Mouse (Mus musculus): ENCODE data around the gene Dvl3.

Gene Dvl3

GRCm38 (mm10) chr16:20547423-20547822, 30.6 kb downstream of the Dvl3 start:
- peak; percentile 33 for DNase-seq (ENCODE audit: low read depth, low spot score)

- DNase-seq (ENCODE audit: low read depth, low spot score): peak; percentile 100
These were observed 31.5 kb downstream of the Dvl3 start, which contains the start of gene Abcf3 for GRCm38 (mm10) chr16:20548096-20548948. Gene Abcf3, plus strand, starts transcription at chr16:20548577.

DNA sequence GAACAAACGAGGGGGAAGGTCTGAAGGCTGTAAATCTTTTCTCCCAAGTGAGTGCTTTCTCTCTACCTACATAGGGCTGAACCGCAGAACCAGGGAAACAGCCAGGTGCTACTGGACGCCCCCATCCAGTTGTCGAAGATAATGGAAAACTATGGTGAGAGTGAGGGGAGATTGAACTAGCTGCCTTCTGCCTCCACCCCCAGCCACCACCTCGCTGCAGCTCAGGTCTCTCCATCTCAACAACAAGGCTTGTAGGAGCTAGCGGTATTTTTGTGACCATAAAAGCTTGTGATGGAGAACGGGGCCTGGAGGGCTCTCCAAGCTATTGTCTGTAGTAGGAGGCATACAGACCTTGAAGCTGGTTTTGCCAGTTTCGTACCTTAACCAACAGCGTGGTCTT, 32.4 kb downstream of the Dvl3 start:
- DNase-seq (ENCODE audit: low read depth, low spot score): no peak

DNA sequence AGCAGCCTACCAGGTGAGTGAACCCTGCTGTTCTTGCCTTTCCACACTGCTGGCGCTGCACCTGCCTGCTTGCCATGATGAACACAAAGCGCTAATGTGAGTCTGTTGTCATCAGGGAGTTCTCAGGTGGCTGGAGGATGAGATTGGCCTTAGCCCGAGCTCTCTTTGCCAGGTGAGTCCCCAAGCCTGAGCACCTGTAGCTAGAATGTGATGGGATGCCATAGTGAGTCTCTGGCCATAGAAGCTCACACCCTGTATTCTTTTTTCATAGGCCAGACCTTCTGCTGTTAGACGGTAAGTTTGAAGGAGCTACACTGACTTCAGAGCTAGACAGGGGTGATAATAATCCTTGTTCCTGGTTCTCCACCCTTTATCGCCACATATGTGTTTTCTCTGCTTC, 34.9 kb downstream of the Dvl3 start:
- no peak for DNase-seq (ENCODE audit: low read depth, low spot score)

DNA sequence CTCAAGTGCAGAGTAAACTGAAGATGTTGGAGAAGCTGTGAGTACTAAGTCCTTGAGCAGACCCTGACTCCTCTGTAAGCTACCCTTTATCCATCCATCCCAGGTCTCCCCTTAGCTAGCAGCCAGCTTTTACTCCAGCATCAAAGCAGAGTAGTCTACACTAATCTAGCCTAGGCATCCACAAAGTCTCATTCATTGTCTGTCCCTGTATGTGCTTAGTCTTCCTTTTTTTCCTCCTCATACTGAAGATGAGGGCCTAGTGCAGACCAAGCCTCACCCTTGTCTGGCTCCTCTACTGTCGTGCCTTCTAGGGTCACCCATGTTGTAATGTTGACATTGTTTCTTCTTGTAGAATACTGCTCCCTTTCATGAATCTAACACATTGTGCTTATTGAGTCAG, 35.8 kb downstream of the Dvl3 start:
- no peak for DNase-seq (ENCODE audit: low read depth, low spot score)

GRCm38 (mm10) chr16:20555000-20555399, 38.2 kb downstream of the Dvl3 start:
- no peak for DNase-seq (ENCODE audit: low read depth, low spot score)

DNA sequence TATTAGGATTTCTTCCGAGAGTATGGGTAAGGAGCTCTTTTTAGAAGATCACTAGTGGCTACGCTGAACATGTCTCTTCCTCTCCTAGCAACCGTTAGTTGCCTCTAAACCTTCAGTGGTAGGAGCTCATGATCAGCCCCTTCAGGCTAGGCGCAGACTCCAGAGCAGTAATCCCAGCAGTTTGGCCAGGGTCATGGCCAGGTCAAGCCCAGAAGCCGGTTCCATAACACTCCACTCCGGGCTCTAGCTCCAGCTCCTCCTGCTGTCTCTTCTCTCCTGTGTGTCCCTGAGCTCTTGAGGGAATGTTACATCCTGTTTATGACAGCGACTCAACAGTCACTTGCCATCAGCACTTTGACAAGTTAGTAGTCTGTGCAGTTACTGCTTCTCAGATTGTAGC, 40.6 kb downstream of the Dvl3 start:
- peak; percentile 37 for DNase-seq (ENCODE audit: low read depth, low spot score)

DNA sequence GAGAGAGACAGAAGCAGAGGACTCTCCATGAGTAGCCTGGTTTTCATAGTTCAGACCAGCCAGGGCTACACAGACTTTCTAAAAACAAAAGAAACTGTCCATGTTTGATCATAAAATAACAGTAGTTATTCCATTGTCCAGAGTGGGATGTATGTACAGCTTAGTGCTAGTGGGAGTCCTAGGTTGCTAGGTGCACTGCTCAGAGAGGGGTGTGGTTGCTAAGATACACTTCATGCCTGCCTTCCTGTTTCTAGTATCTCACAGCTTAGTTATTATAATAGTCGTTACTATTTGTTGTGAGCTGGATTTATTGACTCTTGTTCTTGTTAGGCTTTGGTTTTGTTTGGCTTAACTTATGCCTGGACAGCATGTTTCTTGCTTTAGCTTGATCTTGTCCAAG, 48.3 kb downstream of the Dvl3 start:
- no peak for DNase-seq (ENCODE audit: low read depth, low spot score)

All from ES-CJ7 (cell line).